Mouse (Mus musculus): ENCODE data around the gene Aasdhppt.

Aasdhppt gene

DNA sequence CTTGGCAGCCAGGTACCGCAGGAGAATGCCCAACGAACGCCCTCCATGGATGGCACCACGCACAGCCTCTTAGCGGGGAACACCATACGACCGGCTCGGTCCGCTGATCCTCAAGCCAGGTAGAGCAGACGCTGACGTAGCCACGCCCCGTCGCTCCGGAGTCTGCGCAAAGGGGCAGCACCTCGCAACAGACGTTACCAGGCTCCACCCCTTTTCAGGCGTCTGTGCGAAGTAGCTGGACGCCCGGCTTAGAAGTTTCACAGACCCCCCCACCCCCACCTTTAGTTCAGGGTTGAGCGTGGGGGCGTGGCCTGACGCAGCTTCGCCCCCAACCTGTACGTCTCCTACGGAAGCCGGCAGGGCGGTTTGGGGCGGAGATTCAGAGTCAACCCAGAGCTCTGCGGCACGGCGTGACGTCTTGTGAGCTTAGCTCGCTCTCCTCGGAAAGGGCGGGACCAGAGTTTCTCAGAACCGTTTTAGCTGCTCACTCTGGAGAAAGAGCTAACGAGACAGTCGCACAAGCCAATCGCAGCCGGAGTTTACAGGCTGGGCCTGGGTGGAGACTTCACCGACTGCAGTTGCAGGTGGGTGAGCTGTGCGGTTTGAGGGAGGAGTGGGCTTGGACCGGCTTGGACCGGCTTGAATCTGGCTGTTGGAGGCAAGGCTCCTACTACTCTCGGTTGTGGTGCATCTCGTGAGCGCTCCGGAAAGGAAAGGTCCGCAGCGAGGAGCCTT, at the start of gene Aasdhppt, which contains the start of gene Kbtbd3:
Aasdhppt (minus strand) TSS at position 121 of the 735 bp plus-strand sequence.
Kbtbd3 (plus strand) TSS at position 483 of the 735 bp plus-strand sequence.
- DNase-seq (ENCODE audit: low read depth, low spot score) = peak; percentile 100

DNA sequence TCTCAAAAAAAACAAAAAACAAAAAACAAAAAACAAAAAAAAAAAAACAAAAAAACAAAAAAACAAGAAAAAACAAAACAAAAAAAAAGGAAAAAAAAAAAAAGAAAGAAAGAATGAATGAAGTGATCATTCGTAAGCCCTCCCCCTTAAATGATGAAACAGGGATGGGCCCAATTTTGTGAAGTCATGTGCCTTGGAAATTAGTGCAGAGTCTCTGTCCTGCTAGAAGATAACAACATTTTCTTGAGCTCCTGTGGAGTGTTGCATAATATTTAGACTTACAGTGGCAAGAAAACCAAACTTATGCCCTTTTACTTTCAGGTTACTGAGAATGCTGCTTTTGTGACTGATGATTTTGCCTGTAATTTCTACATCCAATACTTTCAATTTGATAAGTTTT, 43.9 kb upstream of the Aasdhppt start:
- DNase-seq (ENCODE audit: low read depth, low spot score) = no peak

GRCm38 (mm10) chr9:4318939-4319721, 9.9 kb upstream of the Aasdhppt start:
- no peak for DNase-seq (ENCODE audit: low read depth, low spot score)

DNA sequence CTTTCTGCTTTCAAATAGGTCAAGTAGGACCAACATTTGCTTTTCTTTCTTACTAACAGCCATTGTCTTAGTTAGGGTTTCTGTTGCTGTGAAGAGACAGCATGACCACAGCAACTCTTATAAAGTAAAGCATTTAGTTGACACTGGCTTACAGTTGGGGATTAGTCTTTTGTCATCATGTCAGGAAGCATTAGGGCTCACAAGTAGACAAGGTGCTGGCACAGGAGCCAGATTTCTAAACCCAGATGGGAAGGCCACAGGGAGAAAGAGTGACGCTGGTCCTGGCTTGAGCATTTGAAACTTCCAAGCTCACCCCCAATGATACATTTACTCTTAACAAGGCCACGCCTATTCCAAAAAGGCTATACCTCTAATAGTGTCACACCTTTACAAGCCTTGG, 6.5 kb upstream of the Aasdhppt start:
- no peak for DNase-seq (ENCODE audit: low read depth, low spot score)

DNA sequence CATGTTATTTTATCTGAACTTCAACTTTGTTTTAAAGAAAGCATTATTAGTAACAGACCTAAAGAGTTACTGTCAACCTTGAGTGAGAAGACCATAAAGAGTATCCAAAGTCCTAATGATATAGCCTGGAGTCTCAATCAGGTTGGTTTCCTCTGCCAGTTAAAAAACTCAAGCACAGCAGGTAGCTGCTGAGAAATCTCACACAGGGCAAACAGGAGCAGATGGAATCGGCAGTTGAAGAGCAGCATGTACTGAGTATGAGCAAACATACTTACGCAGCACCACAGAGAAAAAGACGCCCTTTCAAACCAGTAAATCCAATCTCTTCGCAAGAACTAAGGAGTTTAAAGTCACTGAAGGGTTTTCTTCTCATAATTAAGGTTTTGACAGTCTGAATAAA, 4.7 kb upstream of the Aasdhppt start:
- DNase-seq (ENCODE audit: low read depth, low spot score) = no peak

DNA sequence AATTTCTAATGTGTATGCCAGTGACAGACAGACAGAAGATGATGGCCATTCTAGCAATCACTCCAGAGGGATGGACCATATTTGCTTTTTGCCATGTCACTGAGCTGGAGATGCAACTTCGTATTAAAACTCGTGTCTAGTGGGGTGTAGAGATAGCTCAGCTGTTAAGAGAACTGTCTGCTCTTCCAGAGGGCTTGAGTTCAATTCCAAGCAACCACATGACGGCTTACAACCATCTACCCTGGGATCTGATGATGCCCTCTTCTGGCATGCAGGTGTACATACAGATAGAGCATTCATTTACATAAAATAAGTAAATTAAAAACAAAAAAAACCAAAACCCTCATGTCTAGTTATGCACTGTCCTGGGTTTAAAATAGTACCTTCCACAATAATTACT, 1.9 kb upstream of the Aasdhppt start:
- no peak for DNase-seq (ENCODE audit: low read depth, low spot score)

- no peak for DNase-seq (ENCODE audit: low read depth, low spot score)
Observed at GRCm38 (mm10) chr9:4310706-4311105, 1.4 kb upstream of the Aasdhppt start.

- DNase-seq (ENCODE audit: low read depth, low spot score) = no peak
Observed at GRCm38 (mm10) chr9:4308628-4309350, 482 bp downstream of the Aasdhppt start.

DNA sequence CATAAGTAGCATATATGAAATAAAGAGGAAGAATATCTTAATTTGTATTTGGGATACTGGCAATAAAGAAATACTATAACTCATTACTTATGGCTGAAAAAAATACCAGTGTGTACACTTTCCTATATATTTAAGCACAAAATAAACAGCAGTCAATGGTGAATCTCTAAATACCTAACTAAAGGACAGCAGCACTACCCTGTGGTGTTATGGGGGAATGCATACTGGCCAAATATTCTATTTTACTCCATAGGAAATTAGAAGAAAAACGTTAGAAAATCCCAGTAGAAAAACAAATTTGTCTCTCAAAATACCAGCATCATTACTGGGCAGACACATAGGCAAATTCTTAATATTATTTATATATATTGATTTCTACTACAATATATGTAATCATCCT, 4.4 kb downstream of the Aasdhppt start:
- DNase-seq (ENCODE audit: low read depth, low spot score) = no peak

- no peak for DNase-seq (ENCODE audit: low read depth, low spot score)
Observed at GRCm38 (mm10) chr9:4300466-4300865, 8.8 kb downstream of the Aasdhppt start.

- DNase-seq (ENCODE audit: low read depth, low spot score) = no peak
Observed at GRCm38 (mm10) chr9:4283850-4284249, 25.4 kb downstream of the Aasdhppt start.

DNA sequence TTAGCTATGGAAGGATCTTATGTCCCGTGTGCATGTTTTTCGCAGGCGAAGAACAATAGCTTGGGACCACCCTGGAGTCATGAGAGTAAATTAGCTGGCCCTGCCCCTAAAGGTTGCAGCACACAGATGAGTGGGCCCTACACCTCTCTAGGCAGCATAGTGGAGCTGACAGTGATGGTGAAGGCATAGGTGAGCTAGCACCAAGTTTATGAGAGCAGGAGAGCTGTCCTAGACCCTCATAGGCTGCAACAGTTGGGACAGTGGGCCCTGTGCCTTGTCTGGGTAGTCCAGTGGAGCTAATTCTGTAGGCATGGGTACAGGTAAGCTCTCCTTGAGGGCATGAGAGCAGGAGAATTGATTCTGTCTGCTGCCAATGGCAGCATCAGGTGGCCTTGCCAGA, 42.4 kb downstream of the Aasdhppt start:
- no peak for DNase-seq (ENCODE audit: low read depth, low spot score)

- no peak for DNase-seq (ENCODE audit: low read depth, low spot score)
Observed at GRCm38 (mm10) chr9:4260746-4261090, 48.6 kb downstream of the Aasdhppt start.

DNA sequence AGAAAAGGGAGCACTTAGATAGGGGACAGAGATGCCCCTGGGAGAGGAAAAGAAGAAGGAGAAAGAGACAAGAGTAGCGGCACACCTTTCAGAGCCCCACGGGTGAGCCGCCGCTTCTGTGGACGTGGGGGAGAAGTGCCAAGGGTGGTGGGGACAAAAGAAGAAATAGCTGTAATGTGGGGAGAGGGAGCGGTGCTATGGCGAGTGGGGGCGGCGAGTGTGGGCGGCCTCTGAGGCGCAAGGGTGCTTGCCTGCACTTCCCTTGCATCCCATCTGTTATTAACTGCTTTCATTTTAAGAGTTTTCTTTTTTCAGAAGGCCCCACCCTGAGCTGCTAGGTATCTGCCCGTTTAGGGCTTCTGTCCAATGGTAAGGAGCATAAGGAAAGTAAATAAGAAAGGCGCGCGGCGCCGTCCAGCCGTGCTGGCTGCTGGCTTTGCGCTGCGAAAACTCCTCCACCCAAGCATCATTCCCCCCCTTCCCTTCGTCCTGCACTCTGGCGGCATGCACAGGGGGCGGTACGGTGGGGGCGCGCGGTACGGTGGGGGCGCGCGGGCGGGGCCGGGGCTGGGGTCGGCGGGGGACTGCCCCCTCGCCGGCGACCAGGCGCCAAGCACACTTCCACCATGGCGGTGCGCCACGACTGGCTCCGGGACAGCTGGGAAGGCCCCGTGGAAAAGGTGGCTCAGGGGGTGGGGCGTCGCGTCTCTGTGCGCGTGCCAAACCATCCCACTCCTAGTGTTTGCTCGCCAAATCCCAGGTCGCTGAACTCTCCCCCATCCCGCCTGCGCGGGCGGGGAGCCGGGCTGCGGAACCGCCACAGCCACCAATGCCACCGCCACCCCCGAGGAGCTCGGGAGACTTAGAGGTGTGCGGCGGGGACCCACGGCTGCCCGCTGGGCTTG, 49.2 kb downstream of the Aasdhppt start:
- DNase-seq (ENCODE audit: low read depth, low spot score) = no peak

GRCm38 (mm10) chr9:4259074-4259473, 50.2 kb downstream of the Aasdhppt start:
- no peak for DNase-seq (ENCODE audit: low read depth, low spot score)
